Mouse (Mus musculus): ENCODE data around the gene Usp46.
"Not testable (repeated sequence)": the region's sequence is repeated elsewhere in the genome, so short reads cannot be mapped to it uniquely, and the experiment has no call there.

Usp46 gene

DNA sequence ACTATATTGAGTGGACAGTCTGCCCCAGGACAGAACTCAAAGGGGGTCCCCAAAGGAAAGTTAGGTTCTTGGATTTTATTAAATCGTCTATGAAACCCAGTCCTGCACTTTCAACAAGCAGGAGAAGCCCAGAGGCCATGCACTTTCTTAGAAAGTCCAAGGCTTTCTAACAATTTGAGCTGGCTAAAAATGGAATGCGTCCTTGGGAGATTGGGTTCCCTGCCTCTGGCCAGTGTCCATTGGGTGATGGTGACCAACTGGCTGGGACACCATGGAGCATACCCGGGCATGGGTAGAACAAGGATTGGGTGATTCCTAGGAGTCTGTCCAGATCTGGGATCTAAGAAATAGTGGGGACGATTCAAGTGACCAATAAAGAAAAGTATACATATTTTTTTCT lies 47.7 kb downstream of the Usp46 start:
- no peak for DNase-seq

DNA sequence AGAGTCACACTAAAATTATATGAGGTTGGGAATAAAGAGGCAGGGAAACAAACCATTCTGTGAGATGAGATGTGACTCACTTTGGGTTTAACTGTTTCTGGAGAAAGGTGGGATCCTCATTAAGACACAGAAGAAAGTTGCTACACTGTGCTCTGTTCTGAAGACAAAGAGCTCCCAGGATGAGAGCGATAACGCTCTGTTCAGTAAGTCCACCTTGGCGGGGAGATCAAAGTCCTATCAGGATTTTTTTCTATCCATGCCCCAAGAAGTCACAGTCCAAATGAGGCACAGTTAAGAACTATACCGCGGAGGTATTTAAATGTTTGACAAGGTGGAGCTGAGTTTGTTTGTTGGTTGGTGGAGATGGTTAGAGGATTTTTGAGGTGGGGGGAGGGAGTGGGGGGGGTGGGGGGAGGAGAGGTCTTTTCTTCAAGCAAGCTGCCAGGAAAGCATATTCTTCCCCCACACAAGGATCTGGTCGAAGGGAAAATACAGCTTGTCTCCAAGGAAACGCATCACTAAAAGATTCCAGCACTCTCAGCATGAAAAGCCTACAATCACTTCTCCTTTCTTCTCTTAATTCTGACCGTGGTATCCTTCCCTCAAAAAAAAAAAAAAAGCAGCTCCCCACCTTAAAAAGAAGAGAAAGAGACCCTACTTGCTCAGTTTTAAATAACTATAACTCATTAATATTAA lies 49.2 kb downstream of the Usp46 start:
- no peak for DNase-seq

DNA sequence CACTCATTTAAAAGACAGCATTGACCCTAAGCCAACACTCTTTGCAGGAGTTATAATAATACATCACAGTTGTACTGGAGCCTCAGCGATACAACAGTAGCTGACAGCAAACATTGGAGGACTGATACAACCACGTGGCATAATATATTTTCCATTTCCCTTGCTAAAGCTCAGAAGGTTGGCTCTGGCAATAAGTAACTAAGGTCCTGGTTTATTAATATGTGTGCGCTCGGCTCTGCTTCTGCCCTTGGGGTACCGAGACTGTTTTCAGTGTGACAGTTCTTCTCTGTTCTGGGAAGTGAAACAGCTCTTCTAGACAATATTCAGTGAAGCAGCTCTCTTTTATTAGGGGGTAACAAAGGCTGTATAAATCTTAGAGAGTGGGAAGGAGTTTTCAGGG lies 50.7 kb downstream of the Usp46 start:
- no peak for DNase-seq

DNA sequence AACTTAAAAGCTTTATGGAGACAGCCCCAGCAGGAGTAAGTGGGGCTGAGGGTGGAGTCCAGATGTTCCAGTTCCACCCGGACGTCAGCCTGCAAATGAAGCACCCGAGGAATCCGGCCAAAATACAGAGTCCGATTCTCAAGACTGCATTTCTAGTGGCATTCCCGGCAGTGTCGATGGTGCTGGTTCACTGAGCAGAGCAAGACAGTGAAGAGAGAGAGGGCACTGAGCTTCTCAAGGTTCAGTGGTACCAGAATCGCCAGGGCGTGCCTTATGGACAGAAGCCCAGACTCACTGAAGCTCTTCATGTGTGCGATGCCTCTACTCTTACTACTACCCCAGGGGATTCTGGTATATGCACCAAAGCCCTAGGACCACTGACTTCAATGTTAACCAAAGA lies 56.6 kb downstream of the Usp46 start:
- DNase-seq: no peak

DNA sequence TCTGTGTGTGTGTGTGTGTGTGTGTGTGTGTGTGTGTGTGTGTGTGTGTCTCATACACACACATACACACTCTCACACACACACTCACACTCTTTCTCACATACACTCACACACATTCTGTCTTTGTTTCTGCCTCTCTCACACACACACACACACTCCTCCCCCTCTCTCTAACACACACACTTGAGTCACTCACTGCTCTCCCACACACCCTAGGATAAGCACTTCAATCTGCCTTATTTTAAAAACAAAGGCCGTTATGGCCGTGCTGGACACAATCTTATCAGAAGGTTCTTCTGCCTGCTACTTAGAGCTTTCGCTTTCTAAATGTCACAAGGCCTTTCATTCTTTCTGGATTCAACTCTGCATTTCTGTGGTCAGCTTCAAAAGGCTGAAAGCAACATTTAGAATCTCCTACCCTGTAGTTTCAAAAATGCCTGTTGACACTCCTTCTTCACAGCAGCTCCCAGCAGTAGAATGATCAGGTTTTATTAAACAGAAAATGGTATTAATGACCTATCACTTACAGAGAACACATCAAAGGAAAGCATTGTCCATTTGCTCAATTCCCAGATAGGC lies 60.6 kb downstream of the Usp46 start:
- DNase-seq: peak; percentile 42

DNA sequence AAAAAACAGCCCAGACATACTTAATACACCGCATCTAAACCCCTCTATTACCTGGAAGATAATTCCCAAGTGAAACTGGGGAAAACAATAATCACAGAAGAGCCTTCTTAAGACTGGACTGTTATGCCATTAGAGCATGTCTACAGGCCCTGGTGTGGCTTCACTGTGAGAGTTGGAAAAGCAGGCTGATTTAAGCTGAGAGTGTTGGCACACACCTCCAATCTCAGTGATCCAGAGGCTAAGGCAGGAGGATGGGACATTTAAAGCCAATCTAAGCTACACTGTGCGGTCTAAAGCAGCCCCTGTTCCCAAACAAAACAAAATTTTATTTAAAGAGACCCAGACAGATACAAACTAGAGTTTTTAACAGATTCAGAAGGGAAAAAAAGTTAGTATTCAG lies 62.3 kb downstream of the Usp46 start:
- DNase-seq: no peak

DNA sequence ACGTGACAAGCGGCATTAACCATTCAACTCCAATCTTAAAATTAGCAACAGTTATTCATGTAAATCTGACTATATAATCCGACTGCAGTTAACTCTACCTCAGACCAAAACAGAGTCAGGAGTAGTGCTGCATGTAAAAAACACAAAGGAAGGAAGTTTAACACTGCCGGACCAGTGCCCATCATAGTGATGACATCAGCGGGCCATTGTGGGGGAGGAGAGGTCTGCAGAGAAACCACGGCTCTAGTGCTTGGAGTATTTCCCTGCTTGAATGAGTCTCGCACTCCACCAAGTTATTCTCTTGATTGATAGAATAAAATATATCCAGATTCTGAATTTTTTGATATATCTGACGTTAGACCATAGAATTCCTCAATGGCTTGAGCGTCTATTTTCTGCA lies 66.5 kb downstream of the Usp46 start:
- no peak for DNase-seq

DNA sequence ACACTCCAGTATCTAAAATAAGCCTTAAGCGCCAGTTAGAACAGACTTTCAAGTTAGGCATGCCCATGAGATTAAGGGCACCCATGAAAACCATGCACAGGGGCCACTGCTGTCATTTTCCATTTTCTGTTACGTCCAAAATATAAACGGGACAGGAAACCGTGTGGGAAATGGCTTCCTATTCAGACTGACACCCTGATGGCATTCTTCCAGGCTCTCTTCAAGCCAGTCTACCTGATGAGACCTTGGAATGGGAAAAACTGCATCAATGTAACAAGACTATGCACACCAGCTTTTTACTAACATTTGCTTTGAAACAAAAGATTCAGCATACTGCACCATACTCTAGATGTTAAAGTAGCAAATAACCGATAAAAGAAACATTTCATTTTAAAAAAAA lies 69.3 kb downstream of the Usp46 start:
- no peak for DNase-seq

DNA sequence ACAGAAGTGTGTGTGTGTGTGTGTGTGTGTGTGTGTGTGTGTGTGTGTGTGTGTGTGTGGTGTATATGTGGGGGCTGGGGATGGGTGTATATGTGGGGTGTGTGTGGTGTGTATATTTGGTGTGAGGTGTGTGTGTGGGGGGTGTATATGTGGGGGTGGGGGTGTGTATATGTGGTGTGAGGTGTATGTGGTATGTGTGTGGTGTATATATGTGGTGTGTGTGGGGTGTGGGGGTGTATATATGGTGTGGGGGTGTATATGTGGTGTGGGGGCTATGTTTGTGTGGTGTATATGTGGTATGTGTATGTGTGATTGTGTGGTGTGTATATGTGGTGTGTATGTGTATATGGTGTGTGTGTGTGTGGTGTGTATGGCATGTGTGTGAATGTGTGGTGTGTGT lies 73.4 kb downstream of the Usp46 start:
- DNase-seq: no peak

DNA sequence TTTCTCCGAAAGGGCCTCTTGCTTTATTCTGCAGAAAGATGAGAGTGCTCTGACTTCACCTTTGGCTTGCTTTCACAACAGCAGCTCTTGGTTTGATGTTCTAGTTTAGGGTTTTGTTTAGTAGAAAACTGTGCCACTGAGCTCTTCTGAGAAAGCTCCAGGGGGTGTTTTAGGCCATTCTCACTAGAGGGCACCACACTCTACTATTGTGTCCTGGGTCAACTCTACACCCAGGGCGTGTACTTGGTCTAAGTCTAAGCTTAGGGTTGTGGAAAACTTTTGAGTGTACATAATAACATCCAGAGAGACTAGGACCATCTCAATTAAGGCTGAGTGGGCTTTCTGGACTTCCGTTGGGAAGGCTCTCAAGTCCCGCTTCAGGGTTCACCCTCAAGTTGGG lies 74.7 kb downstream of the Usp46 start:
- DNase-seq: peak; percentile 74

DNA sequence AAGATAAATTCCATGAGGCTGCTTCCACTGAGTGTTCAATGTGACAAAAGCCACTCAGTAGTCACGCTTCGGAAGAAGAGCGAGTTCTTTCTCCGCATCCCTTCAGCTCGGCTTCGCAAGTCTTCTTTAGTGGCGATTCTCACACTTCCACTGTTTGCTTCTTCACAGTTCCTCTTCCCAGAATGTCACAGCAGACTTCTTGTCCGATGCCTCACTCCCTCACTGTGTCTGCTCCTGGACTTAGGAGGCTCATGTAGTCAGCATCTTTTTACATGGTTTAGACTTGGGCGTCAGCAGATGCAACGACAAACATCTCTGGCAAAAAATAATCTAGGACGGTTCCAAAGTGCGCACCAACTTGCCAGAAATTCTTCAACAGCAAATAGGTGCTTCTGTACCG lies 75.9 kb downstream of the Usp46 start:
- no peak for DNase-seq

DNA sequence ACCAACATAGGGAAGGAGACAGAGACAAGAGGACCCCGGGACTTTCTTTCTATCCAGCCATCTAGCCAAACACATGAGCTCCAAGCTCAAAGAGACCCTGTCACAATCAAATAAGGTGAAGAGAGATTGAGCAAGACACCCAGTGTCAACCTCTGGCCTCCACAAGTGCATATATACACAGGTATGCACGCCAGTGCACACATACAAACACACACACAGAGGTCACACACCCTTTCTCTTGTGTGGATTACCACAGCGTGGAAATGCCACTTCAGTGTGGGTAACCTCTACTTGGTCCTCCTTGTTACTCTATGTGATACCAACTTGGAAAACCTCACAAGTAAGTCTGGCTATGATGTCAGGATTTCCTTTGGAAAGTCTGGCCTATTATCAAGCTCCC lies 78.7 kb downstream of the Usp46 start:
- DNase-seq: no peak

DNA sequence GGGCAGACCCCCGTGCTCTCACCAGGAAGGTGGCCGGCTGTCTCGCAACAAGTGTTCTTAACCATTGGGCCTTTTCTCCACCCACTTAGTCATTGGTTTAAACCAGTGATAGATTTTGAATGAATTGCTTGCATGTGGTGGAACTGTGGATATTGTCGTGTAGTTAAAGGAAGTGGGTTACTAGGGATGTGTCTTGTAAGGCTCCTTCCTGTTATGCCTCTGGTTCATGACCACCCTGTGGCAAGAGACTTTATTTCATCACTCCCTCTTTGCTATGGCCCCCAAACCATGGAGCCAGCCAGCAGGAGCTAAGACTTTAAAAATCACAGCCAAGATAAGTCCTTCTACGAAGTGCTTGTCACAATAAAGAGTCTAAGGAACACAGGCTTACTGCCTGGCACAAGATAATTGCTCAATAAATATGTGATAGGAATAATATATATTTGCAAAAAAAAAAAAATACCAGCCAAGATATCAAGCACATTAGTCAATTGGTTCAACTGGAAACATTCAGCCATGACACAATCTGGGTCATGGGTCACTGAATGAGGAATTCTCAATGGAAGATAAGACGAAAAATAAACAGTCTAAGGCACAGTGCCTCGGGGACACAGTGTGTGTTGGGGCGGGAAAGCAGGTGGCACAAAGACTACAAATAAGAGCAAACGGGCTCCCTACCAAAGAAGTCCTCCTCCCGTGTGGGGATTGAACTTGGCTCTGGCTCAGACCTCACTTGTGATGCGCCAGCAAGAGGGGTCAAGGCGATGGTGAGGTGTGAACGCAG lies 80.3 kb downstream of the Usp46 start:
- DNase-seq: no peak

DNA sequence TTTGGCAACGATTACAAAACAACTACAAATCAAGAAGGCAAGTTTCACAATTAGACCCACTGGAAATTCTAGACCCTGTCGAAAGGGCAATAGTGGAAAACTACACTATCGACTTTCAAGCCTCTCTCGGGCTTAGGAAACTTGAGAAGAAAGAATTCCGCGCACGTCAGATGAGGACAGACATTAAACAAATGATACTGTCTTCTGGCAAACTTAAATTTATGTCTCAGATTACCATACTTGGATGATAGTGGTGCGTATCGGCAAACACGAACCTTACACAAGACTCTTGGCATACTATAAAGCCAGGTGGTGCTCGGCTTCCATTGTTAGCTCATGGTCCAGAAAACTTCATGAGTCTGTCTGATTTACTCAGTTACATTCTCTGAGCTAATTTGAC lies 90.8 kb downstream of the Usp46 start:
- DNase-seq: peak; percentile 10

DNA sequence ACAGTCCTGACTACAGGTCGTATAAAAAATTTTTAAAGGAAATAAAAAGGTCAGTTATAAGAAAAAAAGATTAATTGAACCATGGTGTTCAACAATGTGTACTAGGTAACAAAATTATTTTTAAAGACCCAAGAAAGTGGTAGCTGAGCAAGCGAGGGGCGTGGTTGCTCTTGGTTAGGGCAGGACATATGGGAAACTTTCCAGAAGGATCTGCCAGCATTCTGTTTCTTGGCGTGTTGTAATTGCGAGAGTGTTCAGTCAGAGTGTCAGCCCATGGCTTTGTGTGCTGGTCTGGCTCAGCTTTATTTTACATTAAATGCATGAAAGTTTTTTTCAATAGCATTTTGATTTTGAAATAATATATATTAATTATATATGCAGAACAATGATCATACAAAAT lies 96.5 kb downstream of the Usp46 start:
- peak; percentile 29 for DNase-seq

DNA sequence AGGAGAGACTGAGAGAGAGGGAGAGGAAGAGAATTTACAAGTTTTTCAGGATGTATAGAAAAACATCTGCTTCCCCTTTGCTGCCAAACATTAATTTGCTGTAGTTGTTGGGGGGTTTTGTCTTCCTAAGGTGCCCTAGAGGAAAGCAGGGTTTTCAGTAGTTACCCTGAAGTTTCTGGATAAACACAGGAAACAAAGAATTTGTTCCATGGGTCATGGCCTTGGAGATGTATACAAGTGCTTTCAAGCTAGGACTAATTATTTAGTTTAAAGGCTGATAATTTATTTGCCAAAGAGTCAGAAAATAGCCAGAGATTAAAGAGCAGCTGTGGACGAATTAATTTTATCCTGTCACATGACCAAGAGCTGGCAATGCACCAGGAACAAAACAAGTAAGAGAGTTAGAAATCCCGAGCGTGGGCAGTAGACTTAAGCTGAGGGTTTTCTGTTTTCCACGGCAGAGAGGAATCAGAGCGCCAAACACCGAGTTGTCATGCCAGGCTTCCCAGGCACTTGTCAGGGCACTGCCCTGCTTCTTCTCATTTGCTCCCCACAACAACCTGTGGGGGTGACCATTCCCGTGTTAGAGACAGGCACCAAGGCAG lies 98.1 kb downstream of the Usp46 start:
- DNase-seq: peak; percentile 60

DNA sequence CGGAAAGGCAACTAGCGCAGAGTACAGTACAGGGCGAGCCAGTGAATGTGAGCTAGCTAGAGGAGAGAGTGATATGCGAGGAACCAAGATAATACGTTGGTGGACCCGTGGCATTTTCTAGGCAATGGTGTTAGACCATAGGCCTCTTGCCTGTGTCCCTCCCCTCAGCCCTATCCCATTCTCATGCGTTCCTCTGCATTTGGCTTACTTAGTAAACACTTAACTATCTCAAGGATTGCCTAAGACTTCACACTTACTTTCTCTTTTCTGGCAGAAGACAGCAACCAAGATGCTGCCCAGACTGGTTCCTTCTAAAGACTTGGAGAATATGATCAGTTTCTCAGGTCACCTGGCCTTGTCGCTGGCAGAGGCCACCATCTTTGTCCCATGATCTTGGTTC lies 98.9 kb downstream of the Usp46 start:
- no peak for DNase-seq

DNA sequence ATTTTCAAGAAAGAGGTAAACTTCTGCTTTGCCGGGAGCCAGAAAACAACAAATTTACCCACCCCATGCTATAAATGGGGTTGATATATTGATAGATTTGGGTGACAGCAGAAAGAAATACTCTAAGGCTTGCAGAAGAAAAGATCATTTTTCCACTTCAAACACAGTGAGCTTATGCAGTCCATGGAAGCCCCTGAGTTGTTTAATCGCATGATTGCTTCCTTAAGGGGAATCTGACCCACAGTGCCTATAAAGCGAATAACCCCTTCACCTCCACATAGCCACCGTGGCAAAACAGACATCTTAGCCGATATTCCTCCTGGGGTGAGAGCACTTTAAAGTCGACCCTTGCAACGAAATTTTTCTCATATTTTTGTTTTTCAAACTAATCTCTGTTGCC lies 108.5 kb downstream of the Usp46 start:
- DNase-seq: no peak

DNA sequence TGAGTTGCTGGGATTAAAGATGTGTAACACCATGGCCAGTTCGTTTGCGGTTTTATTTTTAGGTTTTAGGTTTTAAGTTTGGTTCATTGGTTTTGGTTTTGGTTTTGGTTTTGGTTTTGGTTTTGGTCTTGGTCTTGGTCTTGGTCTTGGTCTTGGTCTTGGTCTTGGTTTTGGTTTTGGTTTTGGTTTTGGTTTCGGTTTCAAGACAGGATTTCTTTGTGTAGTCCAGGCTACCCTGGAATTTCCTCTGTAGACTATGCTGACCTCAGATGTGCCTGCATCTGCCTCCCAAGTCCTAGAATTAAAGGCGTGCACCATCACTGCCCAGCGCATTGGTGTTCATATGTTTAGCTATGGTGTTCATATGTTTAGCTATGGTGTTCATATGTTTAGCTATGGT lies 109.6 kb downstream of the Usp46 start:
- not testable (repeated sequence) for DNase-seq

DNA sequence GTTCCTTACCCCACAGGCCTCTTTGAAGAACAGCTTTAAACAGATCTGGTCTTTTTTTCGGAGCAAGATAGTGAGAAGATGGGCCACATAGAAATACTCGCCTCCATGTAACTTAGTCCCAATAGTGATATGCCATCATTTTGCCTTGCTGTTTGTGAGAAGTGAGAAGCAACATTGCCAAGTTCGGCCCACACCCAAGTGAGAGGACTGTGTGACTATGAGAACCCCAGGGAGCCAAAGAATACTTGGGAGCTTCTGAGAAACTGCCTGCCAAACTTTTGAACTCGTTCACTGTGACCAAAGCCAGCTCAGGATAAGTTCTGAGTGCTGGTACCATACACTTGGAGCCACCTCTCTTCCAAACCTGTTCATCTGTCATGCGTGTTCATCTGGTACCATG lies 110.1 kb downstream of the Usp46 start:
- no peak for DNase-seq

DNA sequence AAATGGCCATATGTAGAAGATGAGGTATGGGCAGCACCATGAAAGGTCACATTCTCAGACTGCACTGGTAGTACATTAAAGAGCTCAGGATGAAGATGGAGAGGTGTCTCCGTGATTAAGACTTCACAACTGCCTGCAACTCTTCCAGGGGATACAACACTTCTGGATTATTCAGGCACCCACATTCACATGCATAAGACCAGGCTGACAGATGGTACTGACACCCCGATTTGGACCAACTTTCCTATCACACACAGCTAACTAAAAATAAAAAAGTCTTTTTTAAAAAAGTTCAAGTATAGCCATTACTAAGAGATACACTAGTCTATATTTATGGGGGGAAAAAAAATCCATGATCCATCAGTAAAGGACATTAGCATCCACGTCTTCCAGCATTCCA lies 112.5 kb downstream of the Usp46 start:
- no peak for DNase-seq

DNA sequence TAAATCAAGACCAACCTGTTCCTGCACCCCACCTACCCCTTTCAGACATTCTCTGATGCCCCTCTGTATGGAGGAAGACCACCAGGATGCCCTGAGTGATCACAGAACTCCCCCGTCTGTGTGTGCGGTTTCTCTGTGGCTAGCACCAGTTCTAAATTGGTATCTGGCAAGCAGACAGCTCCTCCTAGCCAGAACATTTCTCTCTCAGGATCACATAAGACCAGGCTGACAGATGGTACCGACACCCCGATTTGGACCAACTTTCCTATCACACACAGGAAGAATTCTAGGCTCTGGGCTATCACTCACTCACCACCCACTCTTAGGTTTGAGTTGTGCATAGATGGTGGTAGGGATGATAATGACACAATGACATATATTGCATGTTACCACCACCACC lies 113.2 kb downstream of the Usp46 start:
- no peak for DNase-seq

DNA sequence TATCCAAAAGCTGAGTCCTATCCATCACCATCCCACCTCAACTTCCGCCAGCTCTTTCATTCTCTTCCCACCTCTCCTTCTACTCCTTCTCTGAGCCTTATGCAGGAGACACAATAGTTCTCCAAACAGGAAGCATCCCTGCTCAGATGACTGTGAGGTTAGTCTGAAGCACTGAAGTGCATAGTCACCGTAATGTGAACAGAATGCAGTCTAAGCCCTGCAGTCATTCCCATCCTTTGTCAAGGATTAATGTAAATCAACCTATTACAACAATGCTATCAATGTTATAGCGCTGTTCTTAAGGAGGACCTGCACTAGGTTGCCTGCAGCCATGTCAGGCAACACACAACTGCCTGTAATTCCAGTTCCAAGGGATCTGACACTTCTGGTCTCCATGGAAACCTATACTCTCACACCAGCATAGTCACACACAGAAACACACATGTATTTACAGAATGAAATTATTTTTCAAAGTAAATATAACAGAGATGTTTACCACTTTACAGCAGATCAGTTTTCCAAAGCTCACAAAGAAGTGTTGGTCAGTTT lies 115.1 kb downstream of the Usp46 start:
- no peak for DNase-seq

DNA sequence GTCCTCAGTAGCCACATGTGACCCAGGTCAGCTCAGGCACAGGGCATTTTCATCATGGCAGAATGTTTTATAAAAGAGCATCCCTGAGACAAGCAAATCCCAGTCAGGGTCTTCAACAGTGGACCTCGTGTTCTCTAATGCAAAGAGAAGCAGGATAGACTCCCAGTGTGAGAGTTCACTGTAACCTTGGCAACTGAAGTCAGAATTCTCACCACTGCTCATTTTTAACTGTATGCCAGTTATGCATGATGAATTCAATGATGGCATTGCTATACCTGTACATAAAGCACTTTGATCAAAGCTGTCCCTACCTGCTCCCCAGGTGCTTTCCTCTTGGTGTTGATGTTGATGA lies 116.6 kb downstream of the Usp46 start:
- no peak for DNase-seq
